Mouse (Mus musculus) CD4-positive, CD25-positive, alpha-beta regulatory T cell, adult 2 months (primary cell): Measurements from ENCODE around the gene March8.
A peak's percentile ranks its signal among the peaks of the same experiment; 100 is the strongest.

Experiments
- DNase-seq: peaks from one replicate; pipeline ENCODE4 v3.0.0-alpha.2; 2012; ENCODE audit warnings: low read depth, low spot score

Gene March8

DNA sequence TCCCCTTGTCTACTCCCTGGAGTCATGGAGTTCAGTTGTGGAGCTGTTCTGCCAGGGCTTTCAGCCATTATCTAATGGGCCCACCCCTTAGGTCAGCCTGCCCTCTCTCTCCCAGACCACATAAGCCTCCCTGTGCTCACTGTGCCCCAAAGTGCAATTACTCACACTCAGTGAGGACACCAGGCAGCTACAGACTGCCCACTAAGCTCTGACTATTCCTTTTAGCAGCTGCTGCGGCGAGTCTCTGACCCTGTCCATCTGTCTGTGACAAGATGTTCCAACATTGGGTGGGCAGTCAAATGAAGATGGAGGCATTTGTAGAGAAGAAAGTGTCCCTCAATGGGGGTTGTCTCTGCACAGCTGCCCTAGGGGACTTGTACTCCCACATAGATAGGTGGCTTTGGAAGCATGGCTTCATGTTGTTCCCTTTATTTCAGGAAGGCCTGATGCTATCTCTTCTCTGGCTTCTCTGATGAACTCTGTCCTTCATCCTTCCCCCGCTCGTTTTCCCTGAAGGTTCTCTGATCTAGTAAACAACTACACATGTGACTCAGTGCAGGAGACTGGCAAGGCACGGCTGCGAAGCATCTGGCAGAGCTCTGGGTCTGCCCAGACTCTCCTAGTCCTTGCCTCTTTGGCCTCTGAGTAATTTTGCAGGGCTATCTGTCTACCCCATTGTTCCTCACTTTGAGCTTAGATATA lies 70.3 kb downstream of the March8 start:
- DNase-seq, result no peak

DNA sequence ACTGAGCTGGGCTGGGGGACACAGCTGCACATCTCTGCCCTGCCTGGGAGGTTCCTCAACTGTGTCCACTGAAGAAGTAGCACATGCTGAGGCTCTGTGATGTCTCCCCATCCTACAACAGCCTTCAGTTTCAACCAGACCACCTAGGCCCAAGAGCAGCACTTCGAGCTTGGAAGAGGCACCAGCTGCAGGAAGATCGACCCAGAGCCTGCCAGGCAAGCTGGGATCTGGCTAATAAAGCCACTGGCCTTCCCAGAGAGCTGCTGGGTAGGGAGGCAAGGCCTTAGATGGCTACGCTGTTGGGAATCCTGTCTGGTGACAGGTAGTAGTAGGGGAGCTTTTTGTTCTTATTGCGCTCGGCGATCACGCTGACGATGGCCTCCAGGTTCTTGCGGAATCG lies 72.6 kb downstream of the March8 start:
- no peak for DNase-seq

- DNase-seq, result no peak
These were observed 73.9 kb downstream of the March8 start for GRCm38 (mm10) chr6:116411716-116412115.

DNA sequence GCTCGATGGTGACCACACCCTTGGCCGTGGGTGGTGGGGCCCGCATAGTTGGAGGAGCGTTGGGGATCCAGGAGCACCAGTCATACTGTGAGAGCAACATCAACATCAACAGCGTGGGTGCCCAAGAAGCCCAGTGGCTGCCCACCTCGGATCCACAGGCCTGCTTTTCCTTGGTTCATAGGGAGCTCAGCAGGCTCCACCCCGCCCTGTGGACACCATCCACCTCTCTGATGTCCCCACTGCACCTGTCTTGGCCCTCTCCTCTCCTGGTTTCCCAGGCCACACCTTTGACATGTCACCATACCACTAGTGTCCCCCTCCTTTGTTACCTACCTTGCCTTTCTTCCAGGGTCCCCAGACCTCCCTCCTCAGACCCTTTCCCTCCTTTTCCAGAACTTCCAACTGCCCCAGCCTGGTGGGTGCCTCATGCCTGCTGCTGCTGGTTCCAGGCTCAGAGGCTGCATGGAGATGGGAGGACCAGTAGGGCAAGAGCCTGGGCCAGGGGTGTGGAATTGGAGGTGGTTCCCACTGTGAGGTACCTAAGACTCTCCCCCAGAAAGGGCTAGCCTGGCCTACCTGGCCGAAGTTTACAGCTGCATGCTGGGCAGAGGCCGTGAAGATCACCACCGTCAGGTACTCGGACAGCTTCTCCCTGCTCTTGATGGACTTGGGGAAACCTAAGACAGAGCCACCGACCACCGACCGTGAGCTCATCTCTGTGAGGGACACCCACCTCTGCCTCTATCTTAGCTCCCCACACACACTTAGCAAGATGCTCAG lies 74.9 kb downstream of the March8 start:
- DNase-seq, result no peak

DNA sequence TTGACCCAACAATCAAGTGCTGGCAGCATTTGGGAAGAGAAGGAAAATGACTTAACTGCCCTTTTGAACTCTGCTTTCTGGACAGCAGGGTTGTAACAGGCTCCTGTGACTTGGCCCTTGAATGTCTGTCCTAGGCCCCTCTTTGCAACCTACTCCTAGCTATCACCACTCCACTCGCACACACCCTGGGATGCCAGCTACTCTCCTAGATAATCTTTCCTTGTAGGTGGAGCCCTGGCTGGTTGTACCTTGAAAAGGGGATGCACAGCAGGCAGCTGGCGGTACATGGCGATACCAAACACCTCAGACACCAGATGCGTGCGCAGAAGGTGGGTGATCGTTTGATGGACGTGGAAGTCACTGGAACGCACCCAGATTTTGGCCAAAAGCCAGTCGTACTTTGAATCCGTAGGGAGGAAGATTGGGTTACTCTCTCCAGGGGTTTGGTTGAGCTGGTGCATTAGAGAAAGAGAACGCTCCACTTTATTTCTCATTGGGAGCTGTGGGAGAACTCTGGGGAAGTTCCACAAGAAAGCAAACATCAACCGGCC lies 77.4 kb downstream of the March8 start:
- DNase-seq, result no peak

GRCm38 (mm10) chr6:116416000-116416552 lies 78.3 kb downstream of the March8 start:
- DNase-seq, result no peak

GRCm38 (mm10) chr6:116417518-116418315 lies 79.9 kb downstream of the March8 start:
- peak; percentile 14 for DNase-seq

- no peak for DNase-seq
These were observed 80.7 kb downstream of the March8 start for GRCm38 (mm10) chr6:116418487-116418886.

- DNase-seq, result no peak
These were observed 81.9 kb downstream of the March8 start for GRCm38 (mm10) chr6:116419699-116420098.

- no peak for DNase-seq
These were observed 82.4 kb downstream of the March8 start for GRCm38 (mm10) chr6:116420271-116420670.

GRCm38 (mm10) chr6:116422991-116423390 lies 85.2 kb downstream of the March8 start:
- no peak for DNase-seq

DNA sequence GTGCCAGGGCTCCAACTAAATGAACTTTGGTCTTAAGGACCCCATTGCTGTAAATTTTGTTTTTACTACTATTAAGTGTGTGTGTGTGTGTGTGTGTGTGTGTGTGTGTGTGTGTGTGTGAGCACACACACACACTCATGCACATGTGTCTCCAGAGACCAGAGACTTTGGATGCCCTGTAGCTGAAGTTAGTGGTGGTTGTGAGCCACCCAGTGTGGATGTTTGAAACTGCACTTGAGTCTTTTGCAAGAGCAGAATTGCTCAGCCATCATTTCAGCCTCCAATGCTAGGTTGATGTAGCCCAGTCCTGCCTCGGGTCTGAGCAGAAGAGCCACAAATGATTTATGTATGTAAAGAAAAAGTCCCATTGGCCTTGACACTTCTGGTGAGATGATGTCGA lies 85.8 kb downstream of the March8 start:
- DNase-seq, result no peak

GRCm38 (mm10) chr6:116427552-116427951 lies 89.7 kb downstream of the March8 start:
- DNase-seq, result no peak

DNA sequence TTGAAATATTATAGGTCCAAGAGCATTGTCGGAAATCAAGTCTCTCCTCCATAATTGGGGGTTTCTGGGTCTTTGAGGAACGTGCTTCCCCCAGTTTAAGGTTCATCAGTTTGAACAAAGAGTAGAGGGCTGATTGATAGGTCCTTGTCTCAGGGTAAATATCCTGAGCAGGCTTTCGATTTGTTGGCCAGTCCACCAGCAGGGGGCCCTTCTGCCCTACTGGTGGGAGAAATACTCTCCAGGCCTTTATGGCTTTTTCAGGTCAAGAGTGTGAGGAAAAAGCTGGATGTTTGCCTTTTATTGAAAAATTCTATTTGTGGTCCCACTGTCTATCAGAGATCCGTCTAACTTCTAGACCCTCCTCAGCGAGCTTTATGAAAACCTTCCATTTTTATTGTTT lies 90.5 kb downstream of the March8 start:
- no peak for DNase-seq

DNA sequence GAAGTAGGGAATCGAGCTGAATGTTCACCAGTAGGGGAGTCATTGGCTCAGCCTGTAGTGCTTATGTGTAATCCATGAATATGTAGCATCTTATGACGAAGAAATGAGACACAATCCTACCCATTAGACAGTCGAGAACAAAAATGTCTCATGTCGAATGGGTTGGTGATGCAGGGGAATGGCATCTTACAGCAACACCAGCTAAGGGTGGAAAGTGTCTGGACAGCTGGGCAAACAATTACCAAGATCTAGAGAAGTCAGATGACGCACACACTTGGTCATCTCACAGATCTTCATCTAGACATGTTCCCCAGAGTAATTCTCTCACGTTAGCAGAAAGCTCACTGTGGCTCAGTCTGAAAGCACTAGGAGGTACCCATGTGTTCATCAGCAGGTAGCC lies 101.0 kb downstream of the March8 start:
- DNase-seq, result no peak

DNA sequence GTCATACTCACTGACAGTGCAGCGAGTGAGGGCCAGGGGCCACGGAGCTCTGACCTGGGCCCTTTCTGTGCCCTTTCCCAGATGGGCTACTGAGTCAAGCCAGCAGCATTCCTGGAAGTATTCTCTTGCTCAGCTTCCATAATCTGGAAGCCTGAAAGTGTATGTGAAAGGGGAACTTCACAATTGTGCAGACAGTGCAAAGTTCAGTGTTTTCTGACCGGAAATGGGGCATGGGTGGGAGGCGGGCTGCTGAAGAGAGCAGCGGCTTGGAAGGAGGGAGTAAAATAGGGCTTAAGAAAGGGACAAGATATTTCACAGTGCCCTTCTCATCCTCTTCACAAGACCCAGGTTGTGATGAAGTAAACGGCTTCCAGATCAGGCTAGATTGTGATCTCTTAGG lies 101.7 kb downstream of the March8 start:
- DNase-seq, result no peak

DNA sequence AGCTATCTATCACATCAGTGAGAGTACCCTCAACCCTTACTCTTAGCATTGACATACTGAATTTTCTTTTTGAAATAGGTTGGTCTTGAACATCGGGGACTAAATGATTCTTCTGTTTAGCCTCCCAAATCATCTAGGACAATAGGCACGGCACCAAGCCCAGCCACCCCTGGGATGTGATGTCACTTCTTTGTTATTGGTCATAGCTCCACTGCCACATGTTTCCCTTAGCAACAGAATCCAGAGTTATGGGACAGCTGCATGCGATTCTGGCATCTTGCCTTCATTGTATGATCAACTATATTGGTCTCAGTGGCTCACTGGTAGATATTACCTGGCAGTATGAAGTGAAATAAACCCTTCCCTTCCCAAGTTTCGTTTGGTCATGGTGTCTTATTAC lies 102.6 kb downstream of the March8 start:
- no peak for DNase-seq

DNA sequence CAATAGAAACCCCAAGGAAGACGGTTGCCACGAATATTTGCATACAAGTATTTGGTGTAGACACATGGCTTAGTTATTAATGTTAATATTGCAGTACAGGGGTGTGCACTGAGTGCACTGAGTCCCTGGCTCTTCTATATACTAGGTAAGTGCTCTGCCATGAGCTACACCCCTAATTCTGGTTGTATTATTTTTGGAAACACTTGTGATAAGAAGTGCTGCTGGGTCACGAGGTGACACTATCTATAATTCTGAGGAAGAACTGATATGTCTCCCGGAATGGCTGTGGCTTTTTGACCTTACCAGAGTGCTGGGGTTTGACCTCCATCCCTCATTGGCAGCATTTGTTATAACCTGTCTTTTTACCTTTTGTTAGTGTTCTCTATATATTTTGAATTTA lies 103.0 kb downstream of the March8 start:
- no peak for DNase-seq

DNA sequence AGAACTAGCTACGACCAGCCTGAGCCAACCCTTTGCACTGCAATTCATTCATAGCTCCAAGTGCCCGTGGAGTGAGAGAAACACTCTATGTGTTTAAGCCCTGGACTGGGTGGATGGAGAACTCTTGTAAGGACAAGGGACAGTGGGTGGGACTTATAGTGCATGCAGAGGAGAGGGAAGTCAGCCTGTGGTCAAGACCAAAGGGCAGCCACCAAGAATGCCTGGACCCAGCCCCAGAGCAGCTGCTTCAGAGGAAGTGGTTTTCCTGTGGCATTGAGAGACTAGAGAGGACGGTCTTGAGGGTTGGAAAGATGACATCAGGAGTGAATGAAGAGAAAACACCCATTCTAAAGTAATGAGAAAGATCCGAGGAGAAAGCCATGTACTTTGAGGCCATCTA lies 118.0 kb downstream of the March8 start:
- DNase-seq, result no peak

DNA sequence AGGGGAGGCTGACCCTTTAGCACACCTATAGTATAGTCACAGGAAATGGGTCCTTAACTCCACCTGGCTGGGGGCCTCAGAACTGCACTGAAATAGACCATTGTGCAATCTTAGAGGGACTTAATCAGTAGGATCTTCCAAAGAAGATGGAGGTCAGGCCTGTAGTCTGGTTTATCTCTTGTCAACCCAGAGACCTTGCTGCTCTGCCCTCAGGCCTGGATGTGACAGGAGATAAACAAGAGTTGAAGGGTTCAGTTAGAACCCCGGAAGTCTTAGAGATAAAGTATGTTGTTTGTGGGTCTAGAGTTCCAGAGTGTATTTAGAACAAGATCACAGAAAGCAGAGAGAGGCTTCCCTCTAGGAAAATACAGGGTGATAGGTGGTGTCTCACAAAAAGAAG lies 118.7 kb downstream of the March8 start:
- no peak for DNase-seq

DNA sequence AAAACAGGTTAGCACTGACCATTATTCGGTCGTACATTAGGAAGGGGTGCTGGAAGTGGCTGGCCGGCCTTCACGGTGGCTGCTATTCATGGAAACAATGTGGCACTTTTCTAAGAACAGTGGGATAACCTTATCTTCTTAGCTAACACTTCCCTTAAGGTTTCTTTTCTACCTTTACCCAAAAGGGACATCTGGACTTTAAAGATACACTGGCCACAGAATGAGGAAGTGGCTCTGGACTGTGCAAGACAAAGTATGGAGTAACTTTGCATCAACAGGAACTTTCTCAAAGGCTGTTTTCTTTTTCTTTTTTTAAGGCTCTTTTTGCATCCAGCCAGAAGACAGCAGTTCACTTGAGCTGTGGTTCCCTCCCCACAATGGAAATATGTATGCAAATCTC lies 120.9 kb downstream of the March8 start:
- no peak for DNase-seq
